ENCODE assay signal across 11 mouse cellular contexts in the genomic region with DNA sequence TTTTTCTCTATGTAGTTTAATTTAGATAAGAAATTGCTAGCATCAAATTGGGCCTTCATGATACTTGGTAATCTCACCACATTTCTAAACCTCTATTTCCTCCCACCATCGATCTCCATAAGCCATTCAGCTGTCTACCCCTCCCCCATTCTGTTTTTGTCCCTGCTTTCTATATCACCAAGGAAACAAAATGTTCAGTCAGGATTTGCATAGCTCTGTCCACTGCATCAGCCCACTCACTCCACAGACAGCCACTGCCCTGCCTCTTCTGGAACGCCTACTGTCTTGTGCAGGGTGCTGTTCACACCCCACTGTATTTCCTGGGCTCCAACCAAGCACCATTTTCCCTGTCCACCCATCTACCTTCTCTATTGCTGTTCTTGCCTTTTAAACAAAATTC.
DNase-seq lines count a peak whose midpoint lies in the region; ATAC-seq lines count a peak whose summit lies in the region.
"Had no signal": no experiment of that assay in that cellular context is flagged by ENCODE, and none has a peak within 500 bp of the region (broad histone marks: within the 10 kb centered on the region; RNA-seq: fewer than 3 reads in every experiment).

No protein-coding gene starts in this region.

- no peak for DNase-seq in frontal cortex, postnatal 25 days (ENCODE audit: low spot score in 2 of 2)
- peak; percentile 44 for DNase-seq in embryo, embryonic 10 days (ENCODE audit: low spot score)
- DNase-seq in adrenal gland, postnatal 4 days (ENCODE audit: low spot score in 2 of 2), result no peak
- no peak for DNase-seq in urinary bladder, postnatal 4 days (ENCODE audit: low spot score in 2 of 2)
- DNase-seq: B cell, adult 2 months had no signal

- peak; percentile 92 for ATAC-seq in frontal cortex, adult (ENCODE audit: low TSS enrichment)
- ATAC-seq in hindbrain, embryonic 13.5 days (ENCODE audit: low FRiP score), result peak; percentile 75
- ATAC-seq in neural tube, embryonic 12.5 days (ENCODE audit: low FRiP score, low read depth), result peak; percentile 89
- ATAC-seq in kidney, embryonic 16.5 days (ENCODE audit: low FRiP score, low TSS enrichment), result no peak

- no peaks in the 10 kb centered on the region for H3K27me3 ChIP-seq in hindbrain, embryonic 13.5 days
- no peaks in the 10 kb centered on the region for H3K27me3 ChIP-seq in neural tube, embryonic 12.5 days (replicated peaks)
- no peaks in the 10 kb centered on the region for H3K27me3 ChIP-seq in kidney, embryonic 16.5 days (ENCODE audit: insufficient read depth, low read length)
- H3K27me3 ChIP-seq: embryonic facial prominence, embryonic 13.5 days had no signal

- H3K4me2 ChIP-seq in hindbrain, embryonic 13.5 days, result no peak overlapping the region
- no peak overlapping the region for H3K4me2 ChIP-seq in neural tube, embryonic 12.5 days (replicated peaks)
- no peak overlapping the region for H3K4me2 ChIP-seq in kidney, embryonic 16.5 days (replicated peaks; ENCODE audit: low read depth, low read length)
- H3K4me2 ChIP-seq: embryonic facial prominence, embryonic 13.5 days had no signal

- peaks cover 4% of the 10 kb centered on the region for H3K4me1 ChIP-seq in hindbrain, embryonic 13.5 days (replicated peaks)
- H3K4me1 ChIP-seq in neural tube, embryonic 12.5 days, result peaks cover 3% of the 10 kb centered on the region
- H3K4me1 ChIP-seq in kidney, embryonic 16.5 days (ENCODE audit: insufficient read depth, low read length), result no peaks in the 10 kb centered on the region
- H3K4me1 ChIP-seq: embryonic facial prominence, embryonic 13.5 days had no signal

- H3K4me3 ChIP-seq in hindbrain, embryonic 13.5 days, result no peak overlapping the region
- H3K4me3 ChIP-seq in neural tube, embryonic 12.5 days, result no peak overlapping the region
- H3K4me3 ChIP-seq in kidney, embryonic 16.5 days (ENCODE audit: low read length), result no peak overlapping the region
- H3K4me3 ChIP-seq: embryonic facial prominence, embryonic 13.5 days; layer of hippocampus, adult 2 months had no signal

- no peaks in the 10 kb centered on the region for H3K36me3 ChIP-seq in hindbrain, embryonic 13.5 days
- no peaks in the 10 kb centered on the region for H3K36me3 ChIP-seq in neural tube, embryonic 12.5 days
- H3K36me3 ChIP-seq in kidney, embryonic 16.5 days (ENCODE audit: insufficient read depth, low read length), result no peaks in the 10 kb centered on the region
- H3K36me3 ChIP-seq: embryonic facial prominence, embryonic 13.5 days had no signal

- WGBS in hindbrain, embryonic 13.5 days, result 42% methylated on average over 2 of the region's 2 CpGs
- WGBS in neural tube, embryonic 12.5 days, result 36% methylated on average over 2 of the region's 2 CpGs
- WGBS in kidney, embryonic 16.5 days, result 80% methylated on average over 2 of the region's 2 CpGs

- H3K9ac ChIP-seq in hindbrain, embryonic 13.5 days, result no peak overlapping the region
- no peak overlapping the region for H3K9ac ChIP-seq in neural tube, embryonic 12.5 days
- no peak overlapping the region for H3K9ac ChIP-seq in kidney, embryonic 16.5 days (replicated peaks; ENCODE audit: low read length)
- H3K9ac ChIP-seq: embryonic facial prominence, embryonic 13.5 days had no signal

- H3K27ac ChIP-seq in hindbrain, embryonic 13.5 days, result no peak overlapping the region
- H3K27ac ChIP-seq in neural tube, embryonic 12.5 days, result no peak overlapping the region
- no peak overlapping the region for H3K27ac ChIP-seq in kidney, embryonic 16.5 days (ENCODE audit: low read length)
- H3K27ac ChIP-seq: embryonic facial prominence, embryonic 13.5 days; layer of hippocampus, adult 2 months had no signal

- H3K9me3 ChIP-seq in hindbrain, embryonic 13.5 days, result no peaks in the 10 kb centered on the region
- H3K9me3 ChIP-seq in neural tube, embryonic 12.5 days, result no peaks in the 10 kb centered on the region
- no peaks in the 10 kb centered on the region for H3K9me3 ChIP-seq in kidney, embryonic 16.5 days (ENCODE audit: low read length)
- H3K9me3 ChIP-seq: embryonic facial prominence, embryonic 13.5 days had no signal
